Mouse (Mus musculus) kidney, embryonic 14.5 days (tissue): ENCODE data around the gene Srpk2. TPM values are rescaled to one million over a fixed set of nuclear protein-coding genes. Genes with fewer than 3 reads are reported as not detected.
"Not testable (repeated sequence)": the region's sequence is repeated elsewhere in the genome, so short reads cannot be mapped to it uniquely, and the experiment has no call there.

Experiments used
- ATAC-seq: fragments of 200-750 bp; cut with Nextera tagmentation; 2 replicates; pipeline ENCODE4 v1.8.0; 2017; ENCODE audit warnings: moderate number of reproducible peaks, mild to moderate bottlenecking, moderate TSS enrichment, moderate library complexity; ENCODE audit not compliant: low FRiP score, low TSS enrichment
- H3K27ac ChIP-seq: fragments of 300-500 bp; sonication (generic); 2 replicates; pipeline ENCODE4 v1.5.1; 2014; ENCODE audit warnings: low read depth, mild to moderate bottlenecking, low read length, moderate library complexity, mixed read lengths
- H3K27me3 ChIP-seq: fragments of 300-500 bp; sonication (generic); 2 replicates; pipeline ENCODE4 v1.6.1; 2014; ENCODE audit warnings: mild to moderate bottlenecking, low read length; ENCODE audit not compliant: control insufficient read depth, insufficient read depth
- H3K36me3 ChIP-seq: fragments of 300-500 bp; sonication (generic); 2 replicates; pipeline ENCODE4 v1.6.1; 2014; ENCODE audit warnings: low read length, mixed read lengths; ENCODE audit not compliant: control insufficient read depth, insufficient read depth
- H3K4me1 ChIP-seq: fragments of 300-500 bp; sonication (generic); 2 replicates; pipeline ENCODE4 v1.6.1; 2014; ENCODE audit warnings: low read length, mixed read lengths; ENCODE audit not compliant: control insufficient read depth, insufficient read depth
- H3K4me2 ChIP-seq: fragments of 300-500 bp; sonication (generic); replicated peaks from 2 replicates; pipeline ENCODE4 v1.6.1; 2014; ENCODE audit warnings: low read depth, mild to moderate bottlenecking, low read length
- H3K4me3 ChIP-seq: fragments of 300-500 bp; sonication (generic); 2 replicates; pipeline ENCODE4 v1.5.1; 2014; ENCODE audit warnings: mild to moderate bottlenecking, low read length
- H3K9ac ChIP-seq: fragments of 300-500 bp; sonication (generic); 2 replicates; pipeline ENCODE4 v1.6.1; 2014; ENCODE audit warnings: low read depth, mild to moderate bottlenecking, low read length, moderate library complexity
- H3K9me3 ChIP-seq: fragments of 300-500 bp; sonication (generic); 2 replicates; pipeline ENCODE4 v1.6.1; 2016; ENCODE audit warnings: low read length; ENCODE audit not compliant: control insufficient read depth
- WGBS: fragments of 180-500 bp; shearing (Covaris S2); extraction: QIAGEN DNeasy Blood & Tissue Kit; methylation state at CpG from one replicate; pipeline ENCODE4 v1.1.7; 2014; 5-methylcytosine and 5-hydroxymethylcytosine counted together
- polyA plus RNA-seq: library from polyadenylated mRNA; unstranded; fragments of >200 nt; fragmentation: Nextera tagmentation; extraction: Ambion mirVana; gene quantifications from 2 replicates; pipeline ENCODE4 v1.2.1, GENCODE M21; 2014

Srpk2 gene
- polyA plus RNA-seq, 1 experiment from 2014 or later = 50.8 TPM

DNA sequence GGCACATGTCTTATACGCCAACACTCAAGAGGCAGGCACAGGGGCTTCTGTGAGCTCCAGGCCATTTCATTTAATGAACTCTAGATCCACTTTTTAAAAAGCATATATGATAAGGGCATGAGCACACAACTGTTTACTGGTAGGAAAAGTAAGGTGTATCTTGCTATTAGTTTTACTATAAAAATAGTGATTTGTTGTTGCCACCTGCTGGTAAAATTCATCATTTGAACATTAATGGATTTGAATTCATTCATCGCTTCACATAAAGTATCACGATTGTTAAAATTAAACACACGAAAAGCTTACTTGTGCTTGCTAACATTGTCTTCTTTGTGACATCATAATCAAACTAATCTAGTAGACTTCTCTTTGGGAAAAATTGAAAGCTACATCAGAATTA, 27.8 kb downstream of the Srpk2 start:
- Histone ChIP-seq H3K4me2 (no peak overlapping the region), H3K4me1 (no peaks in the 10 kb centered on the region), H3K27ac (no peak overlapping the region), H3K4me3 (no peak overlapping the region), H3K36me3 (no peaks in the 10 kb centered on the region), H3K9ac (no peak overlapping the region), H3K27me3 (no peaks in the 10 kb centered on the region), H3K9me3 (no peaks in the 10 kb centered on the region)
- 95% methylated on average over 4 of the region's 4 CpGs for WGBS
- no peak for ATAC-seq

DNA sequence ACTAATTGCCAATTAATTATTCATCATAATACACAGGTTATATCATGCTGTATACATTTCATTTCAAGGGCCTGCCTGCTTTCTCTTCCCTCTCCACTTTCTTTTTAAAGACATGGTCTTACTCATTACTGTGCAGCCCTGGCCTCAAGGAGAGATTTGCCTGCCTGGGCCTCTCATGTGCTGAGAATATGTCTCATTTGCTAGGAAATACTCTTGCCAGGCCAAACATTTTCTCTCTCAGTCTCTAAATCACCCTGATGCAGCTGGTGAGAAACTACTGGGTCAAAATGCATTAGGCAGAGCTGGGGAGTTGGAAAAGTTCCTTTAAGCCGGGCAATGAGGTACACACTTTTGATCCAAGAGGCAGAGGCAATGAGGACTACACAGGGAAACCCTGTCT, 29.4 kb downstream of the Srpk2 start:
- WGBS = 61% methylated on average over 1 of the region's 1 CpGs
- ATAC-seq = no peak
- H3K27ac ChIP-seq = no peak overlapping the region
- H3K4me3 ChIP-seq = no peak overlapping the region
- H3K9ac ChIP-seq = no peak overlapping the region
- no peaks in the 10 kb centered on the region for H3K9me3 ChIP-seq
- H3K36me3 ChIP-seq = no peaks in the 10 kb centered on the region
- no peak overlapping the region for H3K4me2 ChIP-seq
- H3K27me3 ChIP-seq = no peaks in the 10 kb centered on the region
- no peaks in the 10 kb centered on the region for H3K4me1 ChIP-seq

DNA sequence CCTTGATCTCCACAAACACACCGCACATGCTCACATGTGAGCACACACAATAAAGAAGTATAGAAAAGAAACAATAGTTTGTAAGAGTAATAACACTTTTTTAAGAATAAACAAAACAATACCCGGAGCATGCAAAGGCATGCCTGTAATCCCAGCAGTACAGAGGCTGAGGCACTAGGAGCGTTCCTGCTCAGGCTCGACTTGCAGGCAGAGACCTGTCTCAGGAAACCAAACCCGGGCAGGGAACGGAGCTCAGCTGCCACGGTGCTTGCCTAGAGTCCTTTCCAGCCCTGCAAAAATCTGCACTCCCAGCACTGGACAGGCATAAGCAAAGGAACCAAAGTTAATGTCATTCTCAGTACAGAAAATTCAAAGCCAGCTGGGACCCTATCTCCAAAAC, 32.1 kb downstream of the Srpk2 start:
- H3K36me3 ChIP-seq = no peaks in the 10 kb centered on the region
- H3K4me2 ChIP-seq = no peak overlapping the region
- WGBS = 64% methylated on average over 7 of the region's 7 CpGs
- no peak for ATAC-seq
- no peaks in the 10 kb centered on the region for H3K9me3 ChIP-seq
- no peak overlapping the region for H3K9ac ChIP-seq
- no peaks in the 10 kb centered on the region for H3K4me1 ChIP-seq
- no peak overlapping the region for H3K4me3 ChIP-seq
- H3K27ac ChIP-seq = no peak overlapping the region
- no peaks in the 10 kb centered on the region for H3K27me3 ChIP-seq

DNA sequence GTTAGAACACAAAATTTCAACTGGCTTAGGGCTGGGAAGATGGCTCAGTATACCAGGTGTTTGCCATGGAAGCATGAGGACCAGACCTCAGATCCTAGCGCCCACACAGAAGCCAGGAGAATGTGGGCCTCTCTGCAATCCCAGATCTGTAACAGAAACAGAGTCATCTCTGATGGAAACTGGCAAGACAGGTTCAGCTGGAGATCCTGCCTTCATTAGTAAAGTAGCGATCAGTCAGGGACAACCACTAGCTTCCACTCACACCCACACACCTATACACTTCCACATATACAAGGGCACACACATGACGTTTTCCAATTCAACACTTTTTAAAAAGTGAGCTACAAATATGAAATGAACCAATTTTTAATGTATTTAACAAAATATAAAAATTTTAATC, 32.6 kb downstream of the Srpk2 start:
- no peaks in the 10 kb centered on the region for H3K27me3 ChIP-seq
- no peaks in the 10 kb centered on the region for H3K9me3 ChIP-seq
- H3K9ac ChIP-seq = no peak overlapping the region
- WGBS = 86% methylated on average over 3 of the region's 3 CpGs
- H3K27ac ChIP-seq = no peak overlapping the region
- no peak for ATAC-seq
- H3K4me3 ChIP-seq = no peak overlapping the region
- H3K4me1 ChIP-seq = no peaks in the 10 kb centered on the region
- H3K36me3 ChIP-seq = no peaks in the 10 kb centered on the region
- no peak overlapping the region for H3K4me2 ChIP-seq

DNA sequence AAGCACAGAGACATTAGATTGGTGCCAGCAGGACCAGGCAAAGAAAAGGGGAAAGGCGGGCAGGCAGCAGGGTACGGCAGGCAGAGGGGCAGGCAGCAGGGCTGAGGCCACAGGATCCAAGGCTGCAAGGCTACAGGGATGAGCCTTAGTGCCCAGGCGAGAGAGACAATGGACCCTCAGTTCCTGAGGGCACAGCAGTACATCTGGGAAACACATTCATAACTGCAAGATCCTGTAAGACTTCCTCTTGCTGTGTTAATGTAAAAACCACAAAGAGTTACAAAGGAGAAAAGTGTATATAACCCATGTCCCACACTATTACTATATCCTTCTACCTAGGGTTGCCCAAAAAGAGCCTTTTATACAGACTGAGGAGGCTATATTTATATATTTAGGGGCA, 33.9 kb downstream of the Srpk2 start:
- no peaks in the 10 kb centered on the region for H3K27me3 ChIP-seq
- H3K9me3 ChIP-seq = no peaks in the 10 kb centered on the region
- WGBS = 83% methylated on average over 3 of the region's 3 CpGs
- no peak overlapping the region for H3K27ac ChIP-seq
- H3K36me3 ChIP-seq = no peaks in the 10 kb centered on the region
- no peak for ATAC-seq
- H3K4me2 ChIP-seq = no peak overlapping the region
- H3K9ac ChIP-seq = no peak overlapping the region
- H3K4me1 ChIP-seq = no peaks in the 10 kb centered on the region
- no peak overlapping the region for H3K4me3 ChIP-seq

DNA sequence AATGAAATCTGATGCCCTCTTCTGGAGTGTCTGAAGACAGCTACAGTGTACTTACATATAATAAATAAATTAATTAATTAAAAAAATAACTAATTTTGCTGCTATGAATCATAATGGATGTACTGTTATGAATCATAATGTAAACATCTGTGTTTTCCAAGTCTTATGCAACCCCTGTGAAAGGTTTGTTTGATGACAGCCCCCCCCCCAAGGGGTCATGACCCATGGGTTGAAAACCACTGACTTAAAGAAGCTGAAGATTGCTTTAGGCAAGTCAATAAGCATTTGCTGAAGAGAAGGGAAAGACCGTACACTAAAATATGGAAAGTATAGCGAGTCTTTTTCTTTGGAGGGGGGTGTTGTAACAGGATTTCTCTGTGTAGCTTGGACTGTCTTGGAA, 35.2 kb downstream of the Srpk2 start:
- Histone ChIP-seq H3K36me3 (no peaks in the 10 kb centered on the region), H3K27me3 (no peaks in the 10 kb centered on the region), H3K4me1 (no peaks in the 10 kb centered on the region), H3K9ac (no peak overlapping the region), H3K27ac (no peak overlapping the region), H3K4me2 (no peak overlapping the region), H3K9me3 (no peaks in the 10 kb centered on the region), H3K4me3 (no peak overlapping the region)
- WGBS = 92% methylated on average over 2 of the region's 2 CpGs
- no peak for ATAC-seq

DNA sequence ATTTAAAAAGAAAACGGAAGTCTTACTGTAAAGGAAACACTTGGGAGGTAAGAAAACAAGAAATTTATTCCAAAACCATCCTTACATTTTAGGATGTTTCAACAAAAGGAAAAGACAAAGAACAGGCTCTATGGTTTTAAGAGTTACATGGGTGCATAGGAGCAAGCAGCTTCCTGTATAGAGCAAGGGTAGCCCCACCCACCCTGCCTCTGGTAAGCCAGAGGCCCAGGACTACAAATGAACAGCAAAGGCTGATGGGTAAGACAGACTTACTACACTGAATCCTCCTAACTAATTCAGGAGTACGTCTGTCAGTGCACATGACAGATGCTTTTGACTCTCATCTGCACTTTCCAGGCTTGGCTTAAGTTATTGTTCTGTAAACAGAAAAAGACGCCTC, 38.7 kb downstream of the Srpk2 start:
- WGBS = 73% methylated on average over 3 of the region's 3 CpGs
- H3K36me3 ChIP-seq = no peaks in the 10 kb centered on the region
- H3K9ac ChIP-seq = no peak overlapping the region
- no peaks in the 10 kb centered on the region for H3K27me3 ChIP-seq
- H3K4me3 ChIP-seq = no peak overlapping the region
- H3K9me3 ChIP-seq = no peaks in the 10 kb centered on the region
- H3K4me1 ChIP-seq = no peaks in the 10 kb centered on the region
- no peak overlapping the region for H3K27ac ChIP-seq
- no peak for ATAC-seq
- no peak overlapping the region for H3K4me2 ChIP-seq

DNA sequence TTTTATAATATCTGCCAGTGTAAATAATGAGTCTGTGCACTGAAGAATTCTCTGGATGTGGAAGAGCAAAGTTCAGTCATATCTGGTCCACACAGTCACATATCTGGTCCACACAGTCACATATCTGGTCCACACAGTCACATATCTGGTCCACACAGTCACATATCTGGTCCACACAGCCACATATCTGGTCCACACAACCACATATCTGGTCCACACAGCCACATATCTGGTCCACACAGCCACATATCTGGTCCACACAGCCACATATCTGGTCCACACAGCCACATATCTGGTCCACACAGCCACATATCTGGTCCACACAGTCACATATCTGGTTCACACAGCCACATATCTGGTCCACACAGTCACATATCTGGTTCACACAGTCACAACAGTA, 45.2 kb downstream of the Srpk2 start:
- H3K4me2 ChIP-seq, H3K36me3 ChIP-seq, H3K4me1 ChIP-seq, H3K4me3 ChIP-seq, H3K27me3 ChIP-seq, H3K9me3 ChIP-seq, H3K27ac ChIP-seq, ATAC-seq, H3K9ac ChIP-seq: not testable (repeated sequence)

DNA sequence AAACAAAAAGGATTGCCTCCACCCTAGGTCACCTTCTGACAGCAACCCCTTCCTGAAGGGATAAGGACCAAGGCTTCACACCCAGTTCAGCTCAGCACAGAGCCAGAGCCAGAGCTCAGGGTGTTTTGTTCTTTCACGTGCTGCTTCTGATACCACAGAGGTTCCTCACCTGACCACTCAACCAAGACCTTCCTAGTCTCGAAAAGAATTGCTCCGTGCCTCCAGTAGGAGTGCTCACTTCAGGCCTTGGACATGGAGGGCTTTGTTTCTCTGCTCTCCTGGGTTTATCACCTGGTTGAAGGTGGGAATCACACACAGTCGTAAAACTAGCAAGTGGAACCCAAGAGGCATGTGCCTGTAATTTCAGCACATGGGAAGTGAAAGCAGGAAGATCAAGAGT, 46.4 kb downstream of the Srpk2 start:
- no peaks in the 10 kb centered on the region for H3K9me3 ChIP-seq
- no peak overlapping the region for H3K4me3 ChIP-seq
- no peak for ATAC-seq
- H3K36me3 ChIP-seq = no peaks in the 10 kb centered on the region
- H3K27me3 ChIP-seq = no peaks in the 10 kb centered on the region
- H3K4me2 ChIP-seq = no peak overlapping the region
- no peaks in the 10 kb centered on the region for H3K4me1 ChIP-seq
- 50% methylated on average over 4 of the region's 4 CpGs for WGBS
- H3K27ac ChIP-seq = no peak overlapping the region
- H3K9ac ChIP-seq = no peak overlapping the region

DNA sequence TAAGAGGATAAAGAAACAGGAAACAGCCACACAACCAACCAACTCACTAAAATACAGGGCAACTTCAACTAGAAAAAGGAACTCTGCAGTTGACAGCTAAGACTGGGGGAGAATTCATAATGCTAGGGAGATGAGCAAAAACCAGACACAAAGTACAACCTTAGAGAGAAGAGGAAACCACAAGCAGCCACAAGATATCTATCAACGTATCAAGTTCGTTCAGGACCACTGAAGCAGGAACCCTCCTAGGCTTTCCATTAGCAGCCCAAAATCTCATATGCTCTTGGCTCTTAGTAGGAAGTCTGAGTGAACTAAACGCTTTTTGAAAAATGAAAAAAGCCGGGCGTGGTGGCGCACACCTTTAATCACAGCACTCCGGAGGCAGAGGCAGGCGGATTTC, 47.1 kb downstream of the Srpk2 start:
- Histone ChIP-seq H3K27me3 (no peaks in the 10 kb centered on the region), H3K4me2 (no peak overlapping the region), H3K9me3 (no peaks in the 10 kb centered on the region), H3K27ac (no peak overlapping the region), H3K4me3 (no peak overlapping the region), H3K36me3 (no peaks in the 10 kb centered on the region), H3K9ac (no peak overlapping the region), H3K4me1 (no peaks in the 10 kb centered on the region)
- ATAC-seq = no peak
- 87% methylated on average over 8 of the region's 8 CpGs for WGBS
